ENCODE assay signal across 24 mouse cellular contexts in genomic region chr8:114870410-114870809, GRCm38 (mm10).
A peak's percentile ranks its signal among the peaks of the same experiment; 100 is the strongest.
DNase-seq lines count a peak whose midpoint lies in the region; TF ChIP-seq lines count a peak whose summit lies in the region.
"Had no signal": no experiment of that assay in that cellular context is flagged by ENCODE, and none has a peak within 500 bp of the region (broad histone marks: within the 10 kb centered on the region; RNA-seq: fewer than 3 reads in every experiment).

No protein-coding gene starts in this region.

- no peak for TF ChIP-seq POLR2A in thymus, adult 2 months (IDR thresholded peaks at IDR 0.05; ENCODE audit: control insufficient read depth, extremely low read depth, insufficient read depth, low read length, poor library complexity)

- H3K27ac ChIP-seq in thymus, adult 2 months (ENCODE audit: control insufficient read depth, insufficient read depth, low read length) = no peak overlapping the region
- H3K27ac ChIP-seq in forebrain, embryonic 10.5 days = no peak overlapping the region
- H3K27ac ChIP-seq: embryonic facial prominence, embryonic 13.5 days; embryonic facial prominence, embryonic 15.5 days; forebrain, embryonic 13.5 days; forebrain, embryonic 15.5 days had no signal

- H3K9me3 ChIP-seq in forebrain, embryonic 10.5 days = peaks cover 12% of the 10 kb centered on the region; the same call in 1 of the 2 replicates
- H3K9me3 ChIP-seq: embryonic facial prominence, embryonic 13.5 days; embryonic facial prominence, embryonic 15.5 days; forebrain, embryonic 15.5 days had no signal

- WGBS in thymus, adult 2 months = 25% methylated on average over 8 of the region's 8 CpGs
- WGBS in forebrain, embryonic 10.5 days = 94% methylated on average over 8 of the region's 8 CpGs

- H3K4me1 ChIP-seq in thymus, adult 2 months (replicated peaks; ENCODE audit: control insufficient read depth, insufficient read depth, low read length) = peaks cover 11% of the 10 kb centered on the region
- H3K4me1 ChIP-seq in forebrain, embryonic 10.5 days = peaks cover 17% of the 10 kb centered on the region

- no peak overlapping the region for H3K4me3 ChIP-seq in thymus, adult 2 months (ENCODE audit: control insufficient read depth, insufficient read depth, low read length)
- H3K4me3 ChIP-seq in forebrain, embryonic 10.5 days = no peak overlapping the region
- H3K4me3 ChIP-seq: embryonic facial prominence, embryonic 13.5 days; embryonic facial prominence, embryonic 15.5 days; erythroblast, embryonic 14.5 days; forebrain, embryonic 13.5 days; forebrain, embryonic 15.5 days had no signal

- TF ChIP-seq CTCF in thymus, adult 2 months (IDR thresholded peaks at IDR 0.05; ENCODE audit: borderline replicate concordance, control insufficient read depth, extremely low read depth, insufficient read depth, low read length, poor library complexity) = no peak

- no peaks in the 10 kb centered on the region for H3K36me3 ChIP-seq in thymus, adult 2 months (ENCODE audit: control insufficient read depth, insufficient read depth, low read length)
- no peaks in the 10 kb centered on the region for H3K36me3 ChIP-seq in forebrain, embryonic 10.5 days (replicated peaks)
- H3K36me3 ChIP-seq: embryonic facial prominence, embryonic 13.5 days; embryonic facial prominence, embryonic 15.5 days; forebrain, embryonic 15.5 days; G1E had no signal

- no peaks in the 10 kb centered on the region for H3K27me3 ChIP-seq in thymus, adult 2 months (ENCODE audit: control insufficient read depth, insufficient read depth, low read length)
- 0 out of 2 replicates have a peak, but pooled peaks cover 5% of the 10 kb centered on the region for H3K27me3 ChIP-seq in forebrain, embryonic 10.5 days (ENCODE audit: poor library complexity, severe bottlenecking)
- H3K27me3 ChIP-seq: CH12.LX; embryonic facial prominence, embryonic 13.5 days; embryonic facial prominence, embryonic 15.5 days; forebrain, embryonic 13.5 days; forebrain, embryonic 15.5 days; Patski had no signal

- DNase-seq in thymus, postnatal 0 days (ENCODE audit: low spot score) = peak; percentile 43
- no peak for DNase-seq in thymus, adult 2 months
- DNase-seq in CD4-positive helper T cell, adult 2 months (ENCODE audit: low read depth, low spot score) = peak; percentile 7
- peak; percentile 47 for DNase-seq in T-cell, adult 2 months (ENCODE audit: low spot score)
- no peak for DNase-seq in forebrain, embryonic 10.5 days (ENCODE audit: extremely low spot score, low spot score)
- no peak for DNase-seq in cerebellum, adult 11-12 months
- DNase-seq: adrenal gland, adult 2 months; adrenal gland, postnatal 10 days; adrenal gland, postnatal 25 days; cerebellum, adult 11 months; cerebellum, adult 2 months; cerebellum, adult 9-10 months; cerebellum, postnatal 10 days; cerebellum, postnatal 36 days; embryo, embryonic 11 days; forebrain, postnatal 0 days had no signal

Comparison
In these comparisons a context has a peak if more than half of its experiments do, and no peak if none do; other contexts are left out.
1. DNase-seq: peak in thymus, postnatal 0 days (single experiment), CD4-positive helper T cell, adult 2 months (single experiment) and T-cell, adult 2 months (single experiment); none in thymus, adult 2 months (single experiment), forebrain, embryonic 10.5 days (single experiment) and cerebellum, adult 11-12 months (single experiment).